Mouse (Mus musculus): ENCODE results near the gene Nupr1.

Gene Nupr1

GRCm38 (mm10) chr7:126630824-126631518, at the start of gene Nupr1:
Gene Nupr1, minus strand, starts transcription at chr7:126630861.
- no peak for DNase-seq

GRCm38 (mm10) chr7:126679683-126680082, 49.0 kb upstream of the Nupr1 start:
- DNase-seq: no peak

GRCm38 (mm10) chr7:126678545-126679341, 48.1 kb upstream of the Nupr1 start:
- peak; percentile 54 for DNase-seq

- DNase-seq: no peak
These were observed 46.1 kb upstream of the Nupr1 start for GRCm38 (mm10) chr7:126676631-126677220.

- DNase-seq: peak; percentile 61
These were observed 45.5 kb upstream of the Nupr1 start, which contains the start of gene Sult1a1 for GRCm38 (mm10) chr7:126676207-126676606. Gene Sult1a1, minus strand, starts transcription at chr7:126676432.

- DNase-seq: no peak
These were observed 44.4 kb upstream of the Nupr1 start for GRCm38 (mm10) chr7:126675104-126675503.

GRCm38 (mm10) chr7:126672111-126672510, 41.5 kb upstream of the Nupr1 start:
- DNase-seq: no peak

- no peak for DNase-seq
These were observed 39.5 kb upstream of the Nupr1 start for GRCm38 (mm10) chr7:126670152-126670551.

- peak; percentile 26 for DNase-seq
These were observed 37.8 kb upstream of the Nupr1 start for GRCm38 (mm10) chr7:126668452-126668851.

- no peak for DNase-seq
These were observed 36.9 kb upstream of the Nupr1 start for GRCm38 (mm10) chr7:126667495-126668090.

- peak; percentile 52 for DNase-seq
These were observed 34.6 kb upstream of the Nupr1 start for GRCm38 (mm10) chr7:126665269-126665668.

GRCm38 (mm10) chr7:126663646-126664045, 33.0 kb upstream of the Nupr1 start:
- no peak for DNase-seq

GRCm38 (mm10) chr7:126659771-126660170, 29.1 kb upstream of the Nupr1 start:
- no peak for DNase-seq

- no peak for DNase-seq
These were observed 26.9 kb upstream of the Nupr1 start for GRCm38 (mm10) chr7:126657522-126657921.

GRCm38 (mm10) chr7:126655695-126656094, 25.0 kb upstream of the Nupr1 start:
- no peak for DNase-seq

- DNase-seq: no peak
These were observed 23.3 kb upstream of the Nupr1 start for GRCm38 (mm10) chr7:126653991-126654390.

GRCm38 (mm10) chr7:126650852-126651251, 20.2 kb upstream of the Nupr1 start:
- DNase-seq: no peak

GRCm38 (mm10) chr7:126649231-126650051, 18.8 kb upstream of the Nupr1 start, which contains the start of gene Sgf29:
Gene Sgf29, plus strand, starts transcription at chr7:126649309.
- DNase-seq: peak; percentile 97

GRCm38 (mm10) chr7:126648486-126648885, 17.8 kb upstream of the Nupr1 start:
- DNase-seq: no peak

- peak; percentile 21 for DNase-seq
These were observed 15.0 kb upstream of the Nupr1 start for GRCm38 (mm10) chr7:126645708-126646107.

GRCm38 (mm10) chr7:126644914-126645313, 14.3 kb upstream of the Nupr1 start:
- no peak for DNase-seq

GRCm38 (mm10) chr7:126644345-126644744, 13.7 kb upstream of the Nupr1 start:
- no peak for DNase-seq

All from kidney, postnatal 10 days (tissue).